Mouse (Mus musculus): ENCODE data around the gene Pdcd1lg2.

DNA sequence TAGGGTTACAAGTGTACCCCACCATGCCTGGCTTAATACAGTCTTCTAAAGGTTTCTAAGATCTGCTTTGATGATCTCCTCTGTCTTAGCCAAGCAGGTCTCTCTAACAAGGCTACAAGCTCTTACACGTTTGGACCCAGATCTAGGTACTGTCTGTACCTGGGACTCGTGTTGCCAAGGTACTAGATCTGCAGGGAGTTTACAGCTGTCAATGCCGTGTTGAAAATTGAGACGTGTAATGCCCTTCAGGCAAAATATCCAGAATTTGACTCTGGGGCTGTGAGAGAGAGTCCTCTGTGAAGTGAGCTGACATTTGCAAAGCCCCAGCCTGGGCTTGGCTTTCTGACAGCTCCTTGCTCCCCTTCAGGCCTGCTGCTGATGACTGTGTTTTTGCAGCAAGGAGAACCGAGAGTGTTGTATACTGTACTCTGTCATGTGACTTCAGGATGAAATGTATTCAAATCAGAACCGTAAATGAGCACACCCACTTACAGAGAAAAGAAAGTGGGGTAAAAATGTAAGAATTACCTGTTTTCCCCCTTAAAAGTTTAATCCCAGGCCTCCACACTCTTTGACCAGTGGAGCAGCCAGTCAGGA, 85.4 kb downstream of the Pdcd1lg2 start:
- TF ChIP-seq POLR2A (IDR thresholded peaks at IDR 0.05; ENCODE audit: control insufficient read depth, low read depth, low read length), result no peak
- TF ChIP-seq CTCF (IDR thresholded peaks at IDR 0.05; ENCODE audit: control insufficient read depth, insufficient read depth, insufficient replicate concordance, low read depth, low read length), result no peak

Data from testis, adult 2 months (tissue).